Mouse (Mus musculus): Measurements from ENCODE around the gene Mcpt1. TPM values are rescaled to one million over a fixed set of nuclear protein-coding genes. Genes with fewer than 3 reads are reported as not detected.

Mcpt1 gene
- not detected for polyA plus RNA-seq (2014; fragmentation: Illumina TruSeq; extraction: RNeasy Lipid Tissue Mini Kit (QIAGEN cat#74804); ENCODE audit: insufficient read depth, low read depth, low replicate concordance)

DNA sequence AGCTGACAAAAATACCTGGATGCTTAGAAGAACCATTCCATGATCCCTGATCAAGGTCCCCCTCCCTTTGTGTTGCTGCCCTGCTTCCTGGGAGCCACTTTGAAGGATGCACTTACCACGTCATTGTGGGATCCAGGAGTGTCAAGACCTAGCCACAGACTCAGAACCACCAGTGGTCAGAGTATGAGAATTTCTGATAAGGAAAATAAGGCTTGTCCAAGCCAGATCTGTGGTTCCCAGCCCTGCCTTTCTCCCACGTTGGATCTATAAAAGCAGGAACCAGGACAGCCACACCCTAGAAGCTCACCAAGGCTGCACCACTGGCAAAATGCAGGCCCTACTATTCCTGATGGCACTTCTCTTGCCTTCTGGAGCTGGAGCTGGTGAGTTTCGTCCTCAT is at the start of gene Mcpt1:
Gene Mcpt1, plus strand, starts transcription at position 301 of the 400 bp plus-strand sequence.

DNA sequence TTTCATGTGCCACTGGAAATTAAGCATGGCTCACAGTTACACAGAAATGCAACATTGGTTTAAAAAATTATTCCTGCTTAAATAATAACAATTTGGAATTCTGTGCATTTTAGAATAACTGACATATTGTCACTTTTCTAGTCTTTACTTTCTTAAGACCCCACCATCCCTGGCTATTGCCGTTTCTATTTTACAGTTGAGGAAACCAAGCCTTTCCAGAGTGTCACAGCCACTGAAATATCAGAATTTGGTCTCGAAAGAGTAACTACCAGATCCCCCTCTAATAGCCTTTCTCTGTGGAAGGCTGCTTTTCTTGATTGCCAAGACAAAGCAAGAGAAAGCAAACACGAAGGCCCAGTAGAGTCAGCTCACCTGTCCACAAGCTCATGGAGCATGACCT is 12.6 kb downstream of the Mcpt1 start, which contains the start of gene Mcpt9:
Gene Mcpt9, minus strand, starts transcription at position 101 of the 400 bp plus-strand sequence.

DNA sequence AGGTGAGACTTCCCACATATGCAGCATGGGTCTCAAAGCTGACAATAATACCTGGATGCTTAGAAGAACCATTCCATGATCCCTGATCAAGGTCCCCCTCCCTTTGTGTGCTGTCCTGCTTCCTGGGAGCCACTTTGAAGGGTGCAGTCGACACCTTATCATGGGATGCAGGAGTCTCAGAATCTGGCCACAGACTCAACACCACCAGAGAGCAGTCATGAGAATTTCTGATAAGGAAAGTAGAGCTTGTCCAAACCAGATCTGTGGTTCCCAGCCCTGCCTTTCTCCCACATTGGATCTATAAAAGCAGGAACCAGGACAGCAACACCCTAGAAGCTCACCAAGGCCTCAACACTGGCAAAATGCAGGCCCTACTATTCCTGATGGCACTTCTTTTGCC is 24.0 kb downstream of the Mcpt1 start, which contains the start of gene Mcpt2:
Gene Mcpt2, plus strand, starts transcription at position 250 of the 400 bp plus-strand sequence.

DNA sequence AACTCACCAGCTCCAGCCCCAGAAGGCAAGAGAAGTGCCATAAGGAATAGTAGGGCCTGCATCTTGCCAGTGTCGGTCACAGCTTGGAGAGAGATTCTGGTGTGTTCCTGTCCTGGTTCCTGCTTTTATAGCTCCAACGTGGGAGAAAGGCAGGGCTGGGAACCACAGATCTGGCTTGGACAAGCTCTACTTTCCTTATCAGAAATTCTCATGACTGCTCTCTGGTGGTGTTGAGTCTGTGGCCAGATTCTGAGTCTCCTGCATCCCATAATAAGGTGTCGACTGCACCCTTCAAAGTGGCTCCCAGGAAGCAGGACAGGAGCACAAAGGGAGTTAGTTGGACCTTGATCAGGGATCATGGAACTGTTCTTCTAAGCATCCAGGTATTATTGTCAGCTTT is 44.4 kb downstream of the Mcpt1 start, which contains the start of gene Mcpt4:
Gene Mcpt4, minus strand, starts transcription at position 101 of the 400 bp plus-strand sequence.

Other genes with a start within 250 kb of the Mcpt1 start
- gene Adcy4, start 233.9 kb upstream of the Mcpt1 start, polyA plus RNA-seq (2014; fragmentation: Illumina TruSeq; extraction: RNeasy Lipid Tissue Mini Kit (QIAGEN cat#74804); ENCODE audit: insufficient read depth, low read depth, low replicate concordance), result 32.6 TPM
- 7.7 TPM for gene Ripk3, start 229.1 kb upstream of the Mcpt1 start, polyA plus RNA-seq (2014; fragmentation: Illumina TruSeq; extraction: RNeasy Lipid Tissue Mini Kit (QIAGEN cat#74804); ENCODE audit: insufficient read depth, low read depth, low replicate concordance)
- 7.2 TPM for gene Nfatc4, start 194.8 kb upstream of the Mcpt1 start, polyA plus RNA-seq (2014; fragmentation: Illumina TruSeq; extraction: RNeasy Lipid Tissue Mini Kit (QIAGEN cat#74804); ENCODE audit: insufficient read depth, low read depth, low replicate concordance)
- 2.9 TPM for gene Nynrin, start 164.0 kb upstream of the Mcpt1 start, polyA plus RNA-seq (2014; fragmentation: Illumina TruSeq; extraction: RNeasy Lipid Tissue Mini Kit (QIAGEN cat#74804); ENCODE audit: insufficient read depth, low read depth, low replicate concordance)
- gene Cbln3, start 133.6 kb upstream of the Mcpt1 start, polyA plus RNA-seq (2014; fragmentation: Illumina TruSeq; extraction: RNeasy Lipid Tissue Mini Kit (QIAGEN cat#74804); ENCODE audit: insufficient read depth, low read depth, low replicate concordance), result 0.04 TPM
- 10.6 TPM for gene Khnyn, start 133.0 kb upstream of the Mcpt1 start, polyA plus RNA-seq (2014; fragmentation: Illumina TruSeq; extraction: RNeasy Lipid Tissue Mini Kit (QIAGEN cat#74804); ENCODE audit: insufficient read depth, low read depth, low replicate concordance)
- 34.3 TPM for gene Sdr39u1, start 117.7 kb upstream of the Mcpt1 start, polyA plus RNA-seq (2014; fragmentation: Illumina TruSeq; extraction: RNeasy Lipid Tissue Mini Kit (QIAGEN cat#74804); ENCODE audit: insufficient read depth, low read depth, low replicate concordance)
- 4.9 TPM for gene Cma1, start 73.3 kb upstream of the Mcpt1 start, polyA plus RNA-seq (2014; fragmentation: Illumina TruSeq; extraction: RNeasy Lipid Tissue Mini Kit (QIAGEN cat#74804); ENCODE audit: insufficient read depth, low read depth, low replicate concordance)
- gene Cma2, start 67.0 kb upstream of the Mcpt1 start, polyA plus RNA-seq (2014; fragmentation: Illumina TruSeq; extraction: RNeasy Lipid Tissue Mini Kit (QIAGEN cat#74804); ENCODE audit: insufficient read depth, low read depth, low replicate concordance), result not detected
- not detected for gene Mcpt9, start 12.5 kb downstream of the Mcpt1 start, polyA plus RNA-seq (2014; fragmentation: Illumina TruSeq; extraction: RNeasy Lipid Tissue Mini Kit (QIAGEN cat#74804); ENCODE audit: insufficient read depth, low read depth, low replicate concordance)
- gene Mcpt2, start 24.1 kb downstream of the Mcpt1 start, polyA plus RNA-seq (2014; fragmentation: Illumina TruSeq; extraction: RNeasy Lipid Tissue Mini Kit (QIAGEN cat#74804); ENCODE audit: insufficient read depth, low read depth, low replicate concordance), result not detected
- gene Mcpt4, start 44.3 kb downstream of the Mcpt1 start, polyA plus RNA-seq (2014; fragmentation: Illumina TruSeq; extraction: RNeasy Lipid Tissue Mini Kit (QIAGEN cat#74804); ENCODE audit: insufficient read depth, low read depth, low replicate concordance), result 4.0 TPM
- gene Mcpt8, start 67.3 kb downstream of the Mcpt1 start, polyA plus RNA-seq (2014; fragmentation: Illumina TruSeq; extraction: RNeasy Lipid Tissue Mini Kit (QIAGEN cat#74804); ENCODE audit: insufficient read depth, low read depth, low replicate concordance), result 0.31 TPM
- not detected for gene Ctsg, start 84.6 kb downstream of the Mcpt1 start, polyA plus RNA-seq (2014; fragmentation: Illumina TruSeq; extraction: RNeasy Lipid Tissue Mini Kit (QIAGEN cat#74804); ENCODE audit: insufficient read depth, low read depth, low replicate concordance)
- gene Gzme, start 102.7 kb downstream of the Mcpt1 start, polyA plus RNA-seq (2014; fragmentation: Illumina TruSeq; extraction: RNeasy Lipid Tissue Mini Kit (QIAGEN cat#74804); ENCODE audit: insufficient read depth, low read depth, low replicate concordance), result not detected
- gene Gzmd, start 114.6 kb downstream of the Mcpt1 start, polyA plus RNA-seq (2014; fragmentation: Illumina TruSeq; extraction: RNeasy Lipid Tissue Mini Kit (QIAGEN cat#74804); ENCODE audit: insufficient read depth, low read depth, low replicate concordance), result not detected
- not detected for gene Gzmg, start 141.6 kb downstream of the Mcpt1 start, polyA plus RNA-seq (2014; fragmentation: Illumina TruSeq; extraction: RNeasy Lipid Tissue Mini Kit (QIAGEN cat#74804); ENCODE audit: insufficient read depth, low read depth, low replicate concordance)
- gene Gzmn, start 156.6 kb downstream of the Mcpt1 start, polyA plus RNA-seq (2014; fragmentation: Illumina TruSeq; extraction: RNeasy Lipid Tissue Mini Kit (QIAGEN cat#74804); ENCODE audit: insufficient read depth, low read depth, low replicate concordance), result not detected
- gene Gzmf, start 193.4 kb downstream of the Mcpt1 start, polyA plus RNA-seq (2014; fragmentation: Illumina TruSeq; extraction: RNeasy Lipid Tissue Mini Kit (QIAGEN cat#74804); ENCODE audit: insufficient read depth, low read depth, low replicate concordance), result not detected
- not detected for gene Gzmc, start 216.7 kb downstream of the Mcpt1 start, polyA plus RNA-seq (2014; fragmentation: Illumina TruSeq; extraction: RNeasy Lipid Tissue Mini Kit (QIAGEN cat#74804); ENCODE audit: insufficient read depth, low read depth, low replicate concordance)
- gene Gzmb, start 244.3 kb downstream of the Mcpt1 start, polyA plus RNA-seq (2014; fragmentation: Illumina TruSeq; extraction: RNeasy Lipid Tissue Mini Kit (QIAGEN cat#74804); ENCODE audit: insufficient read depth, low read depth, low replicate concordance), result 4.9 TPM

Measured in lung, adult 10 weeks (tissue).